Mouse (Mus musculus) C2C12 (cell line): Measurements from ENCODE around the gene Cox4i2. TPM values are rescaled to one million over a fixed set of nuclear protein-coding genes. Genes with fewer than 3 reads are reported as not detected.

Source experiments
- H3K27me3 ChIP-seq: one replicate; pipeline ENCODE4 v1.6.1; 2011; ENCODE audit not compliant: control insufficient read depth, insufficient read depth, insufficient read length
- H3K36me3 ChIP-seq: one replicate; pipeline ENCODE4 v1.6.1; 2011; ENCODE audit not compliant: control insufficient read depth, insufficient read depth
- H3K4me3 ChIP-seq: one replicate; pipeline ENCODE4 v1.5.1; 2011; ENCODE audit warnings: mild to moderate bottlenecking, control low read depth; ENCODE audit not compliant: poor library complexity, insufficient read depth, severe bottlenecking
- H3K79me2 ChIP-seq: one replicate; pipeline ENCODE4 v1.6.1; 2011; ENCODE audit not compliant: control insufficient read depth, insufficient read depth
- H3K79me3 ChIP-seq: one replicate; pipeline ENCODE4 v1.6.1; 2011; ENCODE audit warnings: low read depth, control low read depth
- H3ac ChIP-seq: one replicate; pipeline ENCODE3; 2011; ENCODE audit warnings: low read depth; ENCODE audit not compliant: control insufficient read depth, insufficient read length
- CEBPB ChIP-seq: IDR thresholded peaks from one replicate; pipeline ENCODE4 v1.6.1; 2011; ENCODE audit warnings: low read depth, mild to moderate bottlenecking, control low read depth, moderate library complexity
- CTCF ChIP-seq: IDR thresholded peaks from one replicate; pipeline ENCODE4 v1.5.1; 2011; ENCODE audit not compliant: control insufficient read depth, insufficient read depth, insufficient read length
- FOSL1 ChIP-seq: IDR thresholded peaks from one replicate; pipeline ENCODE4 v1.8.0; 2011; ENCODE audit warnings: mild to moderate bottlenecking, low read length; ENCODE audit not compliant: poor library complexity, insufficient read depth, severe bottlenecking
- MAX ChIP-seq: IDR thresholded peaks from one replicate; pipeline ENCODE4 v1.6.1; 2011; ENCODE audit warnings: mild to moderate bottlenecking, control low read depth
- MYOD1 ChIP-seq: IDR thresholded peaks from one replicate; pipeline ENCODE4 v1.6.1; 2011; ENCODE audit warnings: low read depth; ENCODE audit not compliant: control insufficient read depth, insufficient read length
- MYOG ChIP-seq: IDR thresholded peaks from one replicate; pipeline ENCODE4 v1.6.1; 2011; ENCODE audit not compliant: control insufficient read depth, insufficient read length; ENCODE audit errors: extremely low read depth
- USF1 ChIP-seq: IDR thresholded peaks from one replicate; pipeline ENCODE4 v1.6.1; 2011; ENCODE audit warnings: low read depth, mild to moderate bottlenecking, control low read depth, moderate library complexity
- polyA plus RNA-seq: library from polyadenylated mRNA; unstranded; fragments of >200 nt; fragmentation: generic; extraction: Trizol; gene quantifications from one replicate; pipeline ENCODE4 v1.2.1, GENCODE M21; 2012; ENCODE audit warnings: missing spikeins

Gene Cox4i2
- polyA plus RNA-seq, 1 experiment = 0.39 TPM

DNA sequence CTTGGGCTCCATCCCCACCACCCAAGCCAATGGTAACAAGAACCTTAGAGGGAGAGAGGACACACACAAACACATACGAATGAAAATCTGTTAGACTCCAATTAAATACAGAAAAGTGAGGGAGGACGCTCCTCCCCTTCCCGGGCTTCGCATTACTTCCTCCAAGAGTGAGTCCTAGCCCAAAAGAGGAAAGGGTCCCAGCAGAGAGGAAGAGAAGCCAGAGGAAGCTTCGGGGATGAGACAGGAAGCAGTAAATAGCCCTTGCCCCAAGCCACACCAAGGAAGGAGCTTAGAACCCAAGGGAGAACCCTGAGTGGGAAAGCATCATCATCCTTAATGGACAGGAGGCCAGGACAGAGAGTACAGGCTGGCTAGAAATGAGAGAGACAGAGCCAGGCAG, 44.9 kb upstream of the Cox4i2 start:
- Histone ChIP-seq H3K4me3 (no peak overlapping the region), H3K79me3 (no peaks in the 10 kb centered on the region), H3K79me2 (no peaks in the 10 kb centered on the region), H3ac (no peak overlapping the region), H3K36me3 (peaks cover 28% of the 10 kb centered on the region), H3K27me3 (no peaks in the 10 kb centered on the region)
- no peak for TF ChIP-seq MYOG
- TF ChIP-seq MAX = no peak
- no peak for TF ChIP-seq FOSL1
- no peak for TF ChIP-seq MYOD1
- TF ChIP-seq USF1 = no peak
- TF ChIP-seq CEBPB = no peak
- TF ChIP-seq CTCF = no peak

DNA sequence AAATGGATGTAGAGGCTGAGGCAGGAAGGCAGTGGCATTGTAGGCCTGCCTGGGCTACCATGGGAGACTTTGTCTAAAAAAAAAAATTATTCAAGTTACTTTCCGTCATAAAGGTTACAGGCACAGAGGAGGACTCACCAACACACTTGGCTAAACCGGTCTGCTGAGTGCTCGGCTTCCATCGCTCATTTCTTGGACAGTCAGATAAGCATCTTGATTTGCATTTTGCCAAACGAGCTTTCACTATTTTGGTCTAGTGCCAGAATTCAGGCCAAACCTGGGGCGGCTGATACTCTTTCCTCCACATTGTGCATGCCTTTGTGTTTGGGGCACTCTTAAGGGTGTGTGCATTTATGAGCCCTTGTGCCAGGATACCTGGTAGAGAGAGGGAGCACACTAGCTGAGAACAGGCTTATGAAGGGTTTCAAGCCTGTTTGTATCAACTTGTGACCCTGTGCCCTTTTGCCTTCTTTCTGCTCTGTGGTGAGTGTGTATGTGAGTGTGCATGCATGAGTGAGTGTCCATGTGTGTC, 37.7 kb upstream of the Cox4i2 start:
- H3K36me3 ChIP-seq = no peaks in the 10 kb centered on the region
- H3K79me2 ChIP-seq = no peaks in the 10 kb centered on the region
- no peak for TF ChIP-seq FOSL1
- TF ChIP-seq CEBPB = no peak
- no peak overlapping the region for H3K4me3 ChIP-seq
- H3K27me3 ChIP-seq = no peaks in the 10 kb centered on the region
- H3ac ChIP-seq = no peak overlapping the region
- no peaks in the 10 kb centered on the region for H3K79me3 ChIP-seq

DNA sequence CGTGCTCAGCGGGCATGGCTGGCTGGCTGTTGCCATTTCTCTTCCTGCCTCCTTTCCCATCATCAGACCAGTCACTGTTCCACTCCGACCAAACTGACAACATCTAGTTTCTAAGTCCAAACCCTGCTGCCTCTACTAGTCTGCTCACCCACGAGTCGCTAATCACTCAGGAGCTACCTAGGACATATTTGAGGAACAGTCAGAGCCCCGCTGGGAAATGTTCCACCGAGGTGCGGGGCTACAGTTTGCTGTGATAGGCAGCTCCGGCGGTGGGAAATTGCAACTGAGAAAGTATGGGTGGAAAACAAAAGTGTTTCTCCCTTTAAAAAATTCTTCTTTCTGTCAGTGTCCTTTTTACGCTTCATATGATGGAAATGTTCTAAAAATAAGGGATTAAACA, 36.3 kb upstream of the Cox4i2 start:
- Histone ChIP-seq H3K4me3 (no peak overlapping the region), H3ac (no peak overlapping the region), H3K27me3 (no peaks in the 10 kb centered on the region), H3K79me2 (no peaks in the 10 kb centered on the region), H3K79me3 (no peaks in the 10 kb centered on the region), H3K36me3 (no peaks in the 10 kb centered on the region)
- TF ChIP-seq CTCF (no peak), FOSL1 (no peak), MAX (no peak), USF1 (no peak), MYOG (no peak), CEBPB (no peak), MYOD1 (no peak)

DNA sequence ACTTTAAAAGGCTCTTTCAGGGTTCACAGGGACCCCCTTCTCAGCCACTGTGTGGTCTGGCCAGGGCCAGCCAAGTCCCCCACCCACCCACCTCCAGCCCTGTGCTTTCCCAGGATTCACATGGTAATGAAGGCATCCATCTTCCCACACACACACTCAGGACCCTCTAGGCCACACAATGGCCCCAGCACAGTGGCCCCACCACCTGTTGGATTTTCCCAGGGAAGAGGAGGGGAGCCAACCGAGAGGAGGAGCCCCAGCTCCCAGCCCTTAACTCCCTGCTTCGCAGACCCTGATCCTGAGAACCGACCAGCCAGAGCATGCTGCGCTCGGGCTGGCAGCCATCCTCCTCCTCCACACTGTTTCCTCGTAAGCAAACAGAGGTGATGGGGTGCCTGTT, 35.9 kb upstream of the Cox4i2 start:
- H3ac ChIP-seq = no peak overlapping the region
- H3K4me3 ChIP-seq = no peak overlapping the region
- TF ChIP-seq MYOD1 = no peak
- no peak for TF ChIP-seq USF1
- TF ChIP-seq MYOG = no peak
- TF ChIP-seq FOSL1 = no peak
- no peak for TF ChIP-seq MAX
- TF ChIP-seq CEBPB = no peak
- no peak for TF ChIP-seq CTCF
- H3K79me2 ChIP-seq = no peaks in the 10 kb centered on the region
- no peaks in the 10 kb centered on the region for H3K79me3 ChIP-seq
- H3K27me3 ChIP-seq = no peaks in the 10 kb centered on the region
- H3K36me3 ChIP-seq = no peaks in the 10 kb centered on the region

DNA sequence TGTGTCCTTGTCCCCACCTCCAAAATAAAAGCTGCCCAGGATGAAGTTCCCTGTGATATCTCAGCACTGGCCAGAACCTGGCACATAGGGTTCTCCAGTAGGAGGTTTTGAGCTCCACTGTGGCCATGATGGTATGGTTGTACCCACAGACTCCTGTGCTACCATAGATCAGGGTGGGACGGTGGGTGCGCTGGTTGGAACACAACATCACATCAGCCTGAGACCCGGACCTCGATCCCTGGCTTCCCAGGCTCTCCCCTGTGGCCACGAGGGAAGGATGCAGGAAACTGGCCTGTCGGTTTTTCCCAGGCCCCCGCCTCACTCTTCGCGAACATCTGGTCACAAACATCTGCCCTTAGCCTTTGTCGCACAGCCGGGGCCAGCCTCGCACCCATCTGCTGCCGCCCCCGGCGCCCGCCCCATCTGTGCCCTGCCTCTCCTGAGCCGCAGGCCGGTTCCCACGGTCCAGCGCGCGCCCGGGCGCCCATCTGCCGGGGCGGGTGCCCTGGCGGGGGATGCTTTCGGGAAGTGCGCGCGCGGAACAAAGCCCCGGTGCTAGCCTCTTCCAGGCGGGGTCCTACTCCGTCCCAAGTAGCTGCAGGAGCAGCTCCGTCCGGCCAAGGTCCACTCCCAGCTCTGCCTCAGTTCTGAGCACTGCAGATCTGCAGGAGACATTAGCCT, 30.2 kb upstream of the Cox4i2 start:
- Histone ChIP-seq H3K27me3 (no peaks in the 10 kb centered on the region), H3ac (no peak overlapping the region), H3K79me2 (peaks cover 17% of the 10 kb centered on the region), H3K79me3 (no peaks in the 10 kb centered on the region), H3K4me3 (no peak overlapping the region), H3K36me3 (no peaks in the 10 kb centered on the region)
- no peak for TF ChIP-seq MYOG
- no peak for TF ChIP-seq FOSL1
- TF ChIP-seq MYOD1 = no peak
- no peak for TF ChIP-seq CEBPB
- TF ChIP-seq CTCF = no peak
- no peak for TF ChIP-seq MAX
- TF ChIP-seq USF1 = no peak

DNA sequence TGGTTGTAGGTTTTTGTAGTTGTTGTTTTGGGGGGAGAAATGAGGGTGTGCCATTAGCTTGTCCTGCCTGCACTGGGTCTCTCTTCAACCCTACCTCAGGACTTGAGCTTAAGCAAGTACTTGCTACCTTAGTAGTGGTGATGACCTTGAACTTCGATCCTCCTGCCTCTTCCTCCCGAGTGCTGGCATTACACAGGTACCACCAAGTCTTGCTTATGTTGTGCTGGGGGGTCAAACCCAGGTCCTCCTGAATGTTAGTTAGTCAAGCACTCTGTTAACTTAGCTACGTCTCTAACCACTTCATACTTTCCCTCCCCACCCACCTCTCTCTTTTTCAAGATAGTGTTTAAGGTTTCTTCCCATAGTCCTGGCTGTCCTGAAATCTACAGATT, 29.6 kb upstream of the Cox4i2 start:
- Histone ChIP-seq H3ac (no peak overlapping the region), H3K27me3 (no peaks in the 10 kb centered on the region), H3K79me2 (peaks cover 22% of the 10 kb centered on the region), H3K36me3 (no peaks in the 10 kb centered on the region), H3K79me3 (no peaks in the 10 kb centered on the region), H3K4me3 (no peak overlapping the region)
- TF ChIP-seq USF1 = no peak
- TF ChIP-seq CEBPB = no peak
- TF ChIP-seq MYOG = no peak
- TF ChIP-seq MAX = no peak
- no peak for TF ChIP-seq MYOD1
- no peak for TF ChIP-seq CTCF
- no peak for TF ChIP-seq FOSL1
